Mouse (Mus musculus): Measurements from ENCODE around the gene Cryba1. TPM values are rescaled to one million over a fixed set of nuclear protein-coding genes. Genes with fewer than 3 reads are reported as not detected.

Gene Cryba1
- polyA plus RNA-seq, 1 experiment from 2014 or later, result 2.7 TPM

DNA sequence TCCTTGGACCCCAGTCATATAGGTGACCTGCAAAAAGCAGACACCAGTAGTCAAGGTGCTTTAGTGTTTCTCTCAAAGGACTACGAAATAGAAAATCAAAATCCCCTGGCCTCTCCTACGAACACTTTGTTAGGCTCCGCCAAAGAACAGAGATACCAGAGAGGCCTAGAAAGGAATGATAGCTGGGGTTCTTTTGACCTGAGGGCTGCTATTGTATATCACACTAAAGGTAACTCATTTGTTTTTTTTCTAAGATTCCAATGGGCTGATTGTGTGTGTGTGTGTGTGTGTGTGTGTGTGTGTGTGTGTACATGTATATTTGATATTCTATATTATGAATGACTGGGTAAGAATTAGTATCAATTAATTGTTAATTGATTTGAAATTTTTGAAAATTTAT lies 32.1 kb downstream of the Cryba1 start:
- H3K4me1 ChIP-seq (replicated peaks; ENCODE audit: control insufficient read depth, insufficient read depth, low read length), result no peaks in the 10 kb centered on the region
- H3K36me3 ChIP-seq (ENCODE audit: control insufficient read depth, insufficient read depth, low read length), result peaks cover 24% of the 10 kb centered on the region
- no peak overlapping the region for H3K9ac ChIP-seq (ENCODE audit: low read depth, low read length)
- H3K27ac ChIP-seq (ENCODE audit: low read depth, low read length), result no peak overlapping the region
- no peak overlapping the region for H3K4me3 ChIP-seq (ENCODE audit: low read depth, low read length)
- over 99% methylated on average over 3 of the region's 3 CpGs for WGBS
- ATAC-seq (ENCODE audit: low FRiP score) (no peak), DNase-seq (ENCODE audit: low spot score) (no peak)
- H3K4me2 ChIP-seq (replicated peaks; ENCODE audit: low read depth, low read length), result no peak overlapping the region
- no peaks in the 10 kb centered on the region for H3K9me3 ChIP-seq (ENCODE audit: control insufficient read depth, low read length)
- no peaks in the 10 kb centered on the region for H3K27me3 ChIP-seq (ENCODE audit: control insufficient read depth, insufficient read depth, low read length)

DNA sequence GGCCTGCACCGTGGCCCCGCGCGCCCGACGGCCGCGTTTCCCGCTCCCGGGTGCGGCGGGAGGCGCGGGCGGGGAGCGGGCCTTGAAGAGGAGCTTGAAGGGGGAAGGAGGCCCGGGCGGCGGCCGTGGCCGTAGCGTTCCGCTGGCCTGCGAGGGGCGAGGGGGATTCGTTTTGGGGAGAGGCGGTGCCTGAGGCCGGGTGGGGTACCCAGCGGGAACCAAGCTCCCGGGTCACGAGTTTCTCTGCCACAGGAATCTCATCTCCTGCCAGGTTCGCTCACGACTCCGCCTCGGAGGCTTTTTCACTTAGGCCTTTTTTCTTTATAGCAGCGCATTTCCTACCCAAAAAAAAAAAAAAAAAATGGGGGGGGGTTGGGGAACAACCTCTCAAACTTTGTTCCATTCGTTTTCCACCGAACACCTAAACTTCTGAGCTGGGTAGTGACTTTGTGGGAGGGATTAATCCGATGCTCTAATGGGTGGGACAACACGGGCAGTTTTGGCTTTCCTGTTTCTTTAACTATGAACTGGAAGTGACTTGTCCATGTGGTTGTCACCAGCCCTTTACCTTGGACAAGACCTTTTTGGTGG lies 37.4 kb downstream of the Cryba1 start:
- H3K4me2 ChIP-seq (replicated peaks; ENCODE audit: low read depth, low read length), result peak overlapping the region; percentile 41
- ATAC-seq (ENCODE audit: low FRiP score) (no peak), DNase-seq (ENCODE audit: low spot score) (peak; percentile 68)
- peak overlapping the region; percentile 97 for H3K27ac ChIP-seq (ENCODE audit: low read depth, low read length)
- no peaks in the 10 kb centered on the region for H3K4me1 ChIP-seq (replicated peaks; ENCODE audit: control insufficient read depth, insufficient read depth, low read length)
- under 1% methylated on average over 24 of the region's 40 CpGs for WGBS
- H3K4me3 ChIP-seq (ENCODE audit: low read depth, low read length), result peak overlapping the region; percentile 99
- no peaks in the 10 kb centered on the region for H3K9me3 ChIP-seq (ENCODE audit: control insufficient read depth, low read length)
- peaks cover 7% of the 10 kb centered on the region for H3K36me3 ChIP-seq (ENCODE audit: control insufficient read depth, insufficient read depth, low read length)
- peak overlapping the region; percentile 98 for H3K9ac ChIP-seq (ENCODE audit: low read depth, low read length)
- no peaks in the 10 kb centered on the region for H3K27me3 ChIP-seq (ENCODE audit: control insufficient read depth, insufficient read depth, low read length)

DNA sequence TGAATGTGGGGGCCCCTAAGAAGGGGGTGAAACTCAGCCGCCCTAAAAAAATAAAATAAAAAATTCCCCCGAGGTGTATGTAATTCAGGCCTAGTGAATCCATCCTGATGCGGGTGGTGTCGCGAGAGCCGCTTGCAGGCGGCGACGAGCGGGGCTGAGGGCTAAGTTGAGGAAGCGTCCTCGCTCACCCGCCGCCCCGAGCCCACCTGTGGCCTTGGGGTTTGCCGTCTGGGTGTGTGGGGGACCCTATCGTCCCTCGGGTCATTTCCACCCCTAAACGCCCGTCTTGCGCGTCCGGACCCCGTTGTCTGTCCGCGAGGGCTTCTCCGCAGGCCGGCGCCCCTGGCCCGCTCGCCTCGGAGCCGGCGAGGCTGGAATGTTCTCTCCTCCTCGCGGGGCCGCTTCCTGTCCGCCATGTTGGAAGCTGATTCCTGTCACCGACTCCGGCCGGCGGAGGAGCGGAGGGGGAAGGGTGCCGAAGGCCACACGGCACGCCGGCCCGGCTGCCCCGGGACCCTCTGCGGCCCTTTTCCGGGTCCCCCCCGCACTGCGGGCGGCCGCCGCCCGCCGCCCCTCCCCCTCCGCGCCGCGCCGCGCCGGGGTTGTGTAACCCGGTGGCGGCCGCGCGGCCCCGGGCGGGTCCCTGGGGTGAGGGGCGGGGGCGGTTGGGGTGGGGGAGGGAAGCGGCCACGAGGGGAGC lies 38.1 kb downstream of the Cryba1 start:
- Histone ChIP-seq H3K9ac (ENCODE audit: low read depth, low read length) (peak overlapping the region; percentile 98), H3K27ac (ENCODE audit: low read depth, low read length) (peak overlapping the region; percentile 97)
- 0% methylated on average over 51 of the region's 76 CpGs for WGBS

DNA sequence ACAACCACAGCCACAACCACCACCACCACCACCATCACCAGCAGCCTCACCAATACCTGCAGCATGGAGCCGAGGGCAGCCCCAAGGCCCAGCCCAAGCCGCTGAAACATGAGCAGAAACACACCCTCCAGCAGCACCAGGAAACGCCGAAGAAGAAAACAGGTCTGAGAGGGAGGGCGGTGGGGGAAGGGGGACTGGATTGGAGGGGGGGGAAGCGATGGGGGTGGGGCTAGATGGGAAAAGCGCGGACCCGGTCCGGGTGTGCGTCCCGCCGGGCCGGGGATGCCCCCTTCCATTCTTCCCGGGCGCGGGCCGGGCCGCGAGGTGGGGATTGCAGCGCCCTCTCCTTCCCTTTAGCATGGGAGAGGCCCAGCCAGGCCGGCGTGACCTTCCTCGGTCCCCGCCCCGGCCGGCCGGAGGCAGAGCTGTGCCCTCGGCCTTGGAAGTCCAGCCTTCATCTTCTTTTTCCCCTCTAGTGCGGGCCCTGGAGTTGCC lies 38.7 kb downstream of the Cryba1 start:
- under 1% methylated on average over 20 of the region's 30 CpGs for WGBS
- peak overlapping the region; percentile 98 for H3K9ac ChIP-seq (ENCODE audit: low read depth, low read length)
- peak; percentile 67 for ATAC-seq (ENCODE audit: low FRiP score)
- no peaks in the 10 kb centered on the region for H3K9me3 ChIP-seq (ENCODE audit: control insufficient read depth, low read length)
- no peaks in the 10 kb centered on the region for H3K36me3 ChIP-seq (ENCODE audit: control insufficient read depth, insufficient read depth, low read length)
- H3K4me3 ChIP-seq (ENCODE audit: low read depth, low read length), result peak overlapping the region; percentile 99
- H3K4me1 ChIP-seq (replicated peaks; ENCODE audit: control insufficient read depth, insufficient read depth, low read length), result no peaks in the 10 kb centered on the region
- peak overlapping the region; percentile 97 for H3K27ac ChIP-seq (ENCODE audit: low read depth, low read length)
- peak overlapping the region; percentile 41 for H3K4me2 ChIP-seq (replicated peaks; ENCODE audit: low read depth, low read length)
- DNase-seq (ENCODE audit: low spot score), result peak; percentile 62
- H3K27me3 ChIP-seq (ENCODE audit: control insufficient read depth, insufficient read depth, low read length), result no peaks in the 10 kb centered on the region

More for the DNA sequence above, 38.1 kb downstream of the Cryba1 start:
- Histone ChIP-seq H3K4me2 (replicated peaks; ENCODE audit: low read depth, low read length) (peak overlapping the region; percentile 41), H3K9me3 (ENCODE audit: control insufficient read depth, low read length) (no peaks in the 10 kb centered on the region), H3K4me3 (ENCODE audit: low read depth, low read length) (peak overlapping the region; percentile 99), H3K4me1 (replicated peaks; ENCODE audit: control insufficient read depth, insufficient read depth, low read length) (no peaks in the 10 kb centered on the region), H3K27me3 (ENCODE audit: control insufficient read depth, insufficient read depth, low read length) (no peaks in the 10 kb centered on the region), H3K36me3 (ENCODE audit: control insufficient read depth, insufficient read depth, low read length) (peaks cover 1% of the 10 kb centered on the region)
- DNase-seq (ENCODE audit: low spot score), result peak; percentile 80
- ATAC-seq (ENCODE audit: low FRiP score), result peak; percentile 53

DNA sequence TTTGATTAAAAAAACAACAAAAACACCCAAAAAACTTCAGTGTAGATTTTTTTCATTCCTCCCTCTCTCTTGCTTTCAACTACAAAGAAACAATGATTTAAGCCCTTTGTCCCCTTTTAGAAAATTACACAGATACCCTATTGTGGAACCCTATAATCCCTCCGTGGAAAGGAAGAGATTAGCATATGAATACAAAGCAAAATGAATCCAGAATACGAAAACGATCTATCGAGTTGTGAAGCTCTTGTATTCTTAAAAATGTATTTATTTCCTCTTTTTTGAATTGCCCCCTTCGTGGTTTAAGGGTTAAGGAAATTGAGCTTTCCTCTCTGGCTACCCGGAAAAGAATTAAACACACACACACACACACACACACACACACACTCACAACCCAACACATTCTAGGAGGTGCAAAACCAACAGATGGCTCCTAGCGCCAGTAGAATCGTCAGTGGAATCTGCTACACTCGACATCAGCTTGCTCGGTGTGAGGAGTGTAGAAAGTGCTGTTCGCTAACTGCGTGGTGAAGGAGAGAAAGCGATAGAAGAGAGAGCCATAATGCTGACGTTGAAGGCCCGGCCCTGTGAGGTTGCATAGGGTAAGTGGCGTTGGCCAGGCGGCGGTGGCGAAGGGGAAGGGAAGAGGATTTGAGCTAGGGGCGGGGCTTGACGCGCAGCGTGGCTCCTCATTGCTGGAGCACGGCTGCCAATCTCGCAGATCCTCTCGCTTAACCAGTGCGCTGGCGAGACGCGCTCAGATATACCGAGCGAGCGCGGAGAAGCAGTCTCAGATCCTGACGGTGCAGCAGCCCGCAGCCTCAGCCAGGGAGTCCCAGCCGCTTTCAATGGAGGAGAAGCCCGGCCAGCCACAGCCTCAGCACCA lies 39.5 kb downstream of the Cryba1 start, which contains the start of gene Nufip2:
Gene Nufip2, plus strand, starts transcription at position 773 of the 883 bp plus-strand sequence.
- DNase-seq (ENCODE audit: low spot score) (peak; percentile 98), ATAC-seq (ENCODE audit: low FRiP score) (peak; percentile 98)
- no peaks in the 10 kb centered on the region for H3K9me3 ChIP-seq (ENCODE audit: control insufficient read depth, low read length)
- peak within 1 kb of the TSS; percentile 98 for H3K9ac ChIP-seq (ENCODE audit: low read depth, low read length)
- H3K4me2 ChIP-seq (replicated peaks; ENCODE audit: low read depth, low read length), result peak within 1 kb of the TSS; percentile 41
- no peaks in the 10 kb centered on the region for H3K36me3 ChIP-seq (ENCODE audit: control insufficient read depth, insufficient read depth, low read length)
- H3K4me3 ChIP-seq (ENCODE audit: low read depth, low read length), result peak within 1 kb of the TSS; percentile 99
- H3K4me1 ChIP-seq (replicated peaks; ENCODE audit: control insufficient read depth, insufficient read depth, low read length), result no peaks in the 10 kb centered on the region
- under 1% methylated on average over 38 of the region's 38 CpGs for WGBS
- H3K27ac ChIP-seq (ENCODE audit: low read depth, low read length), result peak within 1 kb of the TSS; percentile 97
- H3K27me3 ChIP-seq (ENCODE audit: control insufficient read depth, insufficient read depth, low read length), result no peaks in the 10 kb centered on the region

DNA sequence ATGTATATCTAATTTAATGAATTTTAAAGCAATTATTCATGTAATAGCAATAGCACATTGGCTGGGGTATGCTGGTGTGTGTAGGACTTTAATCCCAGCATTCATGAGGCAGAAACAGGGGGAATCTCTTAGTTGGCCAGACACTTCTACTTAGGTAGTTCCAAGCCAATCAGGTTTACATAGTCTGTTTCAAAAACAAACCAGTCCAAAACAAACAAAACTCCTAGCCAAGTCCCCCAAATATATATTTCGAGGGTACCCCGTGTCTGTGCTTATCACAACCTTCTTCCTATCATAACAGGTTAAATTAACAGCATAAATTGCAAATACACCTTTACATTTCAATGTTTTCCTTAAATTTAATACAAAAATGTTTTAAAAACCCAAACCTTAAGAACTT lies 40.2 kb downstream of the Cryba1 start:
- H3K36me3 ChIP-seq (ENCODE audit: control insufficient read depth, insufficient read depth, low read length), result no peaks in the 10 kb centered on the region
- DNase-seq (ENCODE audit: low spot score) (no peak), ATAC-seq (ENCODE audit: low FRiP score) (no peak)
- H3K4me2 ChIP-seq (replicated peaks; ENCODE audit: low read depth, low read length), result no peak overlapping the region
- no peaks in the 10 kb centered on the region for H3K4me1 ChIP-seq (replicated peaks; ENCODE audit: control insufficient read depth, insufficient read depth, low read length)
- no peaks in the 10 kb centered on the region for H3K27me3 ChIP-seq (ENCODE audit: control insufficient read depth, insufficient read depth, low read length)
- no peak overlapping the region for H3K27ac ChIP-seq (ENCODE audit: low read depth, low read length)
- 76% methylated on average over 2 of the region's 2 CpGs for WGBS
- H3K9me3 ChIP-seq (ENCODE audit: control insufficient read depth, low read length), result no peaks in the 10 kb centered on the region
- no peak overlapping the region for H3K9ac ChIP-seq (ENCODE audit: low read depth, low read length)
- H3K4me3 ChIP-seq (ENCODE audit: low read depth, low read length), result no peak overlapping the region

DNA sequence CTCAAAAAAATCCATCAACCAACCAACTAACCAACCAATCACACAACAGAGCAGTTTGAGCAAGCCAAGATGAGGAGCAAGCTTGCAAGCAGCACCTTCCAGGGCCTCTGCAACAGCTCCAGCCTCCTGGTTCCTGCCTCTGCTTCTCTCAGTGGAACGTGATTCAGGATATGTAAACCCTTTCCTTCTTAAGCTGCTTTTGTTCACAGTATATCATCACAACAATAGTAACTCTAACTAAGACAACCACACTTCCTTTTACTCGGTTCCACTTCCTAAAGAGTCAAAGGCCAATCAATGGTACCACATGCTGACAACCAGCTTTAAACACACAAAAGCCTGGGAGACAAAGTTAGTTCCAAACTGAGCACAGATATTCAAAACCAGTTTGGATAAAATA lies 45.1 kb downstream of the Cryba1 start:
- H3K27me3 ChIP-seq (ENCODE audit: control insufficient read depth, insufficient read depth, low read length), result no peaks in the 10 kb centered on the region
- no peak for ATAC-seq (ENCODE audit: low FRiP score)
- no peaks in the 10 kb centered on the region for H3K36me3 ChIP-seq (ENCODE audit: control insufficient read depth, insufficient read depth, low read length)
- no peak overlapping the region for H3K4me3 ChIP-seq (ENCODE audit: low read depth, low read length)
- no peaks in the 10 kb centered on the region for H3K4me1 ChIP-seq (replicated peaks; ENCODE audit: control insufficient read depth, insufficient read depth, low read length)
- no peaks in the 10 kb centered on the region for H3K9me3 ChIP-seq (ENCODE audit: control insufficient read depth, low read length)
- WGBS, result 6% methylated on average over 2 of the region's 2 CpGs
- no peak overlapping the region for H3K27ac ChIP-seq (ENCODE audit: low read depth, low read length)
- H3K4me2 ChIP-seq (replicated peaks; ENCODE audit: low read depth, low read length), result no peak overlapping the region
- no peak overlapping the region for H3K9ac ChIP-seq (ENCODE audit: low read depth, low read length)
- DNase-seq (ENCODE audit: low spot score), result no peak

DNA sequence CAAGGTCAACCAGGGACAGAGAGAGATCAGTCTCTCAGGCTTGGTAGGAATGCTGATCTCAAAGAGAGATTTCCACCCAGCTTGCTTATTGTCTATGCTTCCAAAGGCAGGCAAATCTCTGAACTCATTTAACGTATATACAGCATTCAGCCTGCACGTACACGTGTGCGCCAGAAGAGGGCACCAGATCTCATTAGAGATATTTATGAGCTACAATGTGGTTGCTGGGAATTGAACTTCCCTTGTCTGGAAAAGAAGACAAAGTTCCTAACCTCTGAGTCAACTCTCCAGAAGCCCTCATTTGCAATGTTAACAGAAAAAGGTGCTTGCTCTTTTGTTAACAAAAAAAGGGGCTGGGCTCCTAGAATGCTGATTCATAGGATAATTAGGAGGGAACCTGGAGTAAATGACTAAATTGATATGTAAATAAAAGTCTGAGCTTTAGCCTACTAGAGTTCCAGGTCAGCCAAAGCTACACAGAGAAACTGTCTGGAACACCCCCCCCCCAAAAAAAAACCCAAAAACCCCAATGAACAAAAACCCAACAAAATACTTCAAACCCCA lies 51.6 kb downstream of the Cryba1 start:
- Histone ChIP-seq H3K4me3 (ENCODE audit: low read depth, low read length) (no peak overlapping the region), H3K4me1 (replicated peaks; ENCODE audit: control insufficient read depth, insufficient read depth, low read length) (no peaks in the 10 kb centered on the region), H3K9me3 (ENCODE audit: control insufficient read depth, low read length) (no peaks in the 10 kb centered on the region), H3K9ac (ENCODE audit: low read depth, low read length) (no peak overlapping the region), H3K36me3 (ENCODE audit: control insufficient read depth, insufficient read depth, low read length) (no peaks in the 10 kb centered on the region), H3K27ac (ENCODE audit: low read depth, low read length) (no peak overlapping the region), H3K27me3 (ENCODE audit: control insufficient read depth, insufficient read depth, low read length) (no peaks in the 10 kb centered on the region), H3K4me2 (replicated peaks; ENCODE audit: low read depth, low read length) (no peak overlapping the region)
- DNase-seq (ENCODE audit: low spot score) (peak; percentile 17), ATAC-seq (ENCODE audit: low FRiP score) (no peak)
- WGBS, result 69% methylated on average over 4 of the region's 4 CpGs
